Mouse (Mus musculus): ENCODE results near the gene Scn4a.

- TF ChIP-seq GATA1 (IDR thresholded peaks at IDR 0.05; ENCODE audit: borderline replicate concordance, low read length) (no peak), FLI1 (IDR thresholded peaks at IDR 0.05; ENCODE audit: low read length) (no peak)
Observed at GRCm38 (mm10) chr11:106387791-106388216, 34.7 kb upstream of the Scn4a start, which contains the start of gene Icam2.

Measured in megakaryocyte, embryonic 14.5 days (primary cell).